Mouse (Mus musculus) intestine, embryonic 15.5 days (tissue): ENCODE data around the gene Ralgps1. TPM values are rescaled to one million over a fixed set of nuclear protein-coding genes. Genes with fewer than 3 reads are reported as not detected.

Source experiments
- ATAC-seq: fragments of 200-750 bp; cut with Nextera tagmentation; 2 replicates; pipeline ENCODE4 v1.8.0; 2017; ENCODE audit warnings: moderate TSS enrichment, moderate library complexity
- H3K27ac ChIP-seq: fragments of 300-500 bp; sonication (generic); 2 replicates; pipeline ENCODE4 v1.5.1; 2015; ENCODE audit warnings: mild to moderate bottlenecking, inconsistent platforms
- H3K27me3 ChIP-seq: fragments of 300-500 bp; sonication (generic); replicated peaks from 2 replicates; pipeline ENCODE4 v1.6.1; 2015; ENCODE audit warnings: inconsistent platforms
- H3K36me3 ChIP-seq: fragments of 300-500 bp; sonication (generic); 2 replicates; pipeline ENCODE4 v1.6.1; 2015; ENCODE audit warnings: inconsistent platforms
- H3K4me1 ChIP-seq: fragments of 300-500 bp; sonication (generic); replicated peaks from 2 replicates; pipeline ENCODE4 v1.6.1; 2015; ENCODE audit warnings: inconsistent platforms
- H3K4me2 ChIP-seq: fragments of 300-500 bp; sonication (generic); replicated peaks from 2 replicates; pipeline ENCODE4 v1.6.1; 2015; ENCODE audit warnings: mild to moderate bottlenecking, inconsistent platforms
- H3K4me3 ChIP-seq: fragments of 300-500 bp; sonication (generic); replicated peaks from 2 replicates; pipeline ENCODE4 v1.5.1; 2015; ENCODE audit warnings: inconsistent platforms
- H3K9ac ChIP-seq: fragments of 300-500 bp; sonication (generic); 2 replicates; pipeline ENCODE4 v1.6.1; 2015; ENCODE audit warnings: inconsistent platforms
- H3K9me3 ChIP-seq: fragments of 300-500 bp; sonication (generic); 2 replicates; pipeline ENCODE4 v1.6.1; 2016; ENCODE audit warnings: inconsistent platforms
- WGBS: fragments of 180-500 bp; shearing (Covaris S2); methylation state at CpG from one replicate; pipeline ENCODE4 v1.1.7; 2015; 5-methylcytosine and 5-hydroxymethylcytosine counted together
- polyA plus RNA-seq: library from polyadenylated mRNA; unstranded; fragments of >200 nt; fragmentation: Nextera tagmentation; extraction: Ambion mirVana; gene quantifications from 2 replicates; pipeline ENCODE4 v1.2.1, GENCODE M21; 2015

Ralgps1 gene
- 5.5 and 6.7 TPM in 2 replicates for polyA plus RNA-seq

DNA sequence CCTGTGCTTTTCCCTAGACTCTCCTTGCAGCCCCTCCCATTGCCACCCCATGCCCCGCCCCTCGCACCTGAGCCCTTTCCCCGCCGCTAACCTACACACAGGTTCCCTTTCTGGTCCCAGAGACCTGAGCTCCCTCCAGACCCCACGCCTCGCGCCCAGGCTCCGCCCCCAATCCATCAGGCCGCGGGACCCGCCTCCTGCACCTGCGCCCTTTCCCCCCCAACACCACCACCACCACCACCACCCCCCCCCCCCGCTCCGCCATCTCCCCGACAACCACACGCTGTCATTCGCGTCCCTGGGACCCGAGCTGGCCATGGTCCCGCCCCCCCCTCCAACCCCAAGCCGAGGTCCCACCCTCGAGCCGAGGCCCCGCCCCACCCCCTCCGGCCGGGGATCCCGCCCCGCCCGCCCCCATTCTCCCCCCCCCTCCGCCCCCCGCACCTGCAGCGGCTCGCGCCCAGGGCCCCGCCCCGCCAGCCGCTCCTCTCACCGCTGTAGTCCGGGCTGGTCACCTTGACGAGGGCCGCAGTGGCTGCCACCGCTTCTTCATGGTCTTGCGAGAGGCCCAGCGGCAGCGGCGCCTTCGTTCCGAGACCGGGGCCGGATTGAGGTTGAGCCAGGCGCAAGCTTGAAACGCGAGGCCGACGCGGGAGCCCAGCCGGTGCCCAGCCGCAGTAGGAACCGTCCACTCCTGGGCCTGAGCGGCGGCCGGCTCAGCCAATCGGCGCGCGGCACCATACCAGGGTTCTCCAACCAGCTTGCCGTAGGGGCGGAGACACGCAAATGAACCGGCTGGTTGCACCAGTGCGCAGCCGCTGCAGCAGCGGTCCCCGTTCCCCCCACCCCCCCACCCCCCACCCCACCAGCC, at the start of gene Ralgps1:
Gene Ralgps1, minus strand, starts transcription at position 710 of the 871 bp plus-strand sequence.
- ATAC-seq = peak; percentile 97
- under 1% methylated on average over 49 of the region's 74 CpGs for WGBS
- no peaks in the 10 kb centered on the region for H3K36me3 ChIP-seq
- H3K4me2 ChIP-seq = peak within 1 kb of the TSS; percentile 73
- H3K4me3 ChIP-seq = peak within 1 kb of the TSS; percentile 74
- H3K9ac ChIP-seq = peak within 1 kb of the TSS; percentile 69
- no peaks in the 10 kb centered on the region for H3K27me3 ChIP-seq
- peak within 1 kb of the TSS; percentile 96 for H3K27ac ChIP-seq
- H3K9me3 ChIP-seq = no peaks in the 10 kb centered on the region
- H3K4me1 ChIP-seq = peaks cover 13% of the 10 kb centered on the region

GRCm38 (mm10) chr2:33417454-33417853, 46.2 kb upstream of the Ralgps1 start:
- H3K4me2 ChIP-seq = no peak overlapping the region
- ATAC-seq = no peak
- 64% methylated on average over 4 of the region's 4 CpGs for WGBS
- no peak overlapping the region for H3K27ac ChIP-seq
- no peaks in the 10 kb centered on the region for H3K27me3 ChIP-seq
- no peak overlapping the region for H3K4me3 ChIP-seq
- H3K36me3 ChIP-seq = no peaks in the 10 kb centered on the region
- no peak overlapping the region for H3K9ac ChIP-seq
- no peaks in the 10 kb centered on the region for H3K9me3 ChIP-seq
- 0 out of 2 replicates have a peak, but pooled peaks cover 3% of the 10 kb centered on the region for H3K4me1 ChIP-seq

DNA sequence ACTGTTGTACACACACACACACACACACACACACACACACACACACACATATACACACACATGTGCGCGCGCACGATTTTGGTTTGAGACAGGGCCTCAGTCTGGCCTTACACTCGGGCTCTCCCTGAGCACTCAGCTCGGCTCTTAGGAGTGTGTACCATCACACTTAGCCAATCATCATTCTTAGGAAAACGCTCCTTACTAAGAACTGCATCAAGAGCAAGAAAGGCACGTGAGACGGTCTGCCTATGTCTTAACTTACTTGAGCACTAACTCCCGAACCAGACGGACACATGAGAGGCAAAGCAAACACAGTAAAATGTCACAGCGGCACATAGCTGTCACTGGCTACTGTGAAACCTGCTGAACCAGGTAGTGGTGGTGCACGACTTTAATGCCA, 42.7 kb upstream of the Ralgps1 start:
- H3K36me3 ChIP-seq = peaks cover 7% of the 10 kb centered on the region
- H3K4me1 ChIP-seq = 0 out of 2 replicates have a peak, but pooled peaks cover 3% of the 10 kb centered on the region
- H3K27me3 ChIP-seq = no peaks in the 10 kb centered on the region
- 83% methylated on average over 13 of the region's 13 CpGs for WGBS
- no peaks in the 10 kb centered on the region for H3K9me3 ChIP-seq
- no peak overlapping the region for H3K4me3 ChIP-seq
- no peak for ATAC-seq
- no peak overlapping the region for H3K27ac ChIP-seq
- no peak overlapping the region for H3K9ac ChIP-seq
- no peak overlapping the region for H3K4me2 ChIP-seq

GRCm38 (mm10) chr2:33412111-33412510, 40.8 kb upstream of the Ralgps1 start:
- 78% methylated on average over 14 of the region's 14 CpGs for WGBS
- Histone ChIP-seq H3K4me3 (no peak overlapping the region), H3K36me3 (peaks cover 7% of the 10 kb centered on the region), H3K4me2 (no peak overlapping the region), H3K4me1 (no peaks in the 10 kb centered on the region), H3K9me3 (no peaks in the 10 kb centered on the region), H3K27ac (no peak overlapping the region), H3K9ac (no peak overlapping the region), H3K27me3 (no peaks in the 10 kb centered on the region)
- ATAC-seq = no peak

- Histone ChIP-seq H3K36me3 (no peaks in the 10 kb centered on the region), H3K4me2 (no peak overlapping the region), H3K27me3 (no peaks in the 10 kb centered on the region), H3K27ac (peak overlapping the region; percentile 48; the same call in 1 of the 2 replicates), H3K9me3 (no peaks in the 10 kb centered on the region), H3K4me3 (no peak overlapping the region), H3K9ac (no peak overlapping the region), H3K4me1 (0 out of 2 replicates have a peak, but pooled peaks cover 6% of the 10 kb centered on the region)
- WGBS = 59% methylated on average over 4 of the region's 4 CpGs
- ATAC-seq = peak; percentile 77
Observed at GRCm38 (mm10) chr2:33403511-33404003, 32.3 kb upstream of the Ralgps1 start.

GRCm38 (mm10) chr2:33402638-33403037, 31.4 kb upstream of the Ralgps1 start:
- Histone ChIP-seq H3K27ac (no peak overlapping the region), H3K36me3 (no peaks in the 10 kb centered on the region), H3K27me3 (no peaks in the 10 kb centered on the region), H3K4me2 (no peak overlapping the region), H3K9me3 (no peaks in the 10 kb centered on the region), H3K4me1 (0 out of 2 replicates have a peak, but pooled peaks cover 6% of the 10 kb centered on the region), H3K4me3 (no peak overlapping the region), H3K9ac (no peak overlapping the region)
- 67% methylated on average over 5 of the region's 5 CpGs for WGBS
- no peak for ATAC-seq

GRCm38 (mm10) chr2:33402236-33402635, 30.9 kb upstream of the Ralgps1 start:
- Histone ChIP-seq H3K9ac (no peak overlapping the region), H3K4me3 (no peak overlapping the region), H3K36me3 (no peaks in the 10 kb centered on the region), H3K4me1 (0 out of 2 replicates have a peak, but pooled peaks cover 6% of the 10 kb centered on the region), H3K27me3 (no peaks in the 10 kb centered on the region), H3K27ac (no peak overlapping the region), H3K9me3 (no peaks in the 10 kb centered on the region), H3K4me2 (no peak overlapping the region)
- ATAC-seq = 0 out of 2 replicates have a peak, but pooled peaks have one; percentile 21
- WGBS = 38% methylated on average over 7 of the region's 7 CpGs

GRCm38 (mm10) chr2:33401217-33401616, 29.9 kb upstream of the Ralgps1 start:
- no peaks in the 10 kb centered on the region for H3K27me3 ChIP-seq
- no peak overlapping the region for H3K9ac ChIP-seq
- H3K27ac ChIP-seq = no peak overlapping the region
- 0 out of 2 replicates have a peak, but pooled peaks cover 6% of the 10 kb centered on the region for H3K4me1 ChIP-seq
- H3K9me3 ChIP-seq = no peaks in the 10 kb centered on the region
- H3K36me3 ChIP-seq = no peaks in the 10 kb centered on the region
- no peak overlapping the region for H3K4me3 ChIP-seq
- H3K4me2 ChIP-seq = no peak overlapping the region
- WGBS = 35% methylated on average over 3 of the region's 3 CpGs
- no peak for ATAC-seq

DNA sequence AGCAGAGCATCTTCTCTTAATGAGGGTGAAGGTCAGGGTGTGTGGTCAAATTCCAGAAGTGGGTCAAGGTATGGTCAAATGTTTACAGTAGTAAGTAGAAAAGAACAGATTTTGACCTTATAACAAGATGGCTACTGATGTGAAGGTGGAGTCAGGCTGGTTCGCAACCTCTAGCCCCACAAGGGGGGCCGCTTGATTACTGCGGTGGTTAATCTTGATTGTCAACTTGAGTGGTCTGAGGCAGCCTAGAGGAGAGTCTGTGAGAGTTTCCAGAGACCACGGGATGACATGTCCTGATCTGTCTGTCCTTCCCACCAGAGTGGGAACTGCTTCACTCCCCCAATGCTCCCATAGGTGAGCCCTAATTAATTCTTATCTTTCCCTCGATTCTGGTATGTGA, 29.3 kb upstream of the Ralgps1 start:
- Histone ChIP-seq H3K4me2 (no peak overlapping the region), H3K4me1 (0 out of 2 replicates have a peak, but pooled peaks cover 6% of the 10 kb centered on the region), H3K27ac (no peak overlapping the region), H3K4me3 (no peak overlapping the region), H3K9me3 (no peaks in the 10 kb centered on the region), H3K9ac (no peak overlapping the region), H3K36me3 (no peaks in the 10 kb centered on the region), H3K27me3 (no peaks in the 10 kb centered on the region)
- WGBS = 71% methylated on average over 5 of the region's 5 CpGs
- no peak for ATAC-seq

DNA sequence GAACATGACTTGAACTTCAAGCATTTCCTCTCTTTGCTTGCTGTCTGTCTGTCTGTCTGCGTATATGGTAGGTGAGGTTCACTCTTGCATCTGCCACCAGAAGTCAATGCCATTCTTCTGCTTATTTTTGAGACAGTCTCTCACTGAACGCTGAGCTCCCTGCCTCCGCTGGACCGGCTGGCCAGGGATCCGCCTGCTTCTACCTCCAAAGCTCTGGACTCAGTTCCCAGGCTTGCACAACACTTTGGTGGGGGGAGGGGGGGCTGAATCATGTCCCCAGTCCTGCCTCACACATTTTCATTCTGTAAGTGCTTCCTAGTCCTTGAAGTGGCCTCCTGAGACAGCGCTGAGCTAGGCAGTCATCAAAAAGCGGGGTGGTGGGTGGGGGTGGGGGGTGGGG, 27.8 kb upstream of the Ralgps1 start:
- no peaks in the 10 kb centered on the region for H3K9me3 ChIP-seq
- WGBS = 77% methylated on average over 7 of the region's 7 CpGs
- H3K4me2 ChIP-seq = no peak overlapping the region
- H3K4me1 ChIP-seq = 0 out of 2 replicates have a peak, but pooled peaks cover 6% of the 10 kb centered on the region
- no peak for ATAC-seq
- H3K27ac ChIP-seq = no peak overlapping the region
- H3K9ac ChIP-seq = no peak overlapping the region
- no peaks in the 10 kb centered on the region for H3K27me3 ChIP-seq
- H3K36me3 ChIP-seq = no peaks in the 10 kb centered on the region
- no peak overlapping the region for H3K4me3 ChIP-seq

GRCm38 (mm10) chr2:33397036-33397435, 25.8 kb upstream of the Ralgps1 start:
- ATAC-seq = no peak
- no peaks in the 10 kb centered on the region for H3K4me1 ChIP-seq

GRCm38 (mm10) chr2:33395053-33395452, 23.8 kb upstream of the Ralgps1 start:
- no peaks in the 10 kb centered on the region for H3K4me1 ChIP-seq
- H3K9ac ChIP-seq = no peak overlapping the region
- H3K9me3 ChIP-seq = no peaks in the 10 kb centered on the region
- WGBS = 81% methylated on average over 2 of the region's 2 CpGs
- H3K4me2 ChIP-seq = no peak overlapping the region
- ATAC-seq = no peak
- no peak overlapping the region for H3K27ac ChIP-seq
- H3K27me3 ChIP-seq = no peaks in the 10 kb centered on the region
- no peaks in the 10 kb centered on the region for H3K36me3 ChIP-seq
- H3K4me3 ChIP-seq = no peak overlapping the region

More at GRCm38 (mm10) chr2:33397036-33397435, 25.8 kb upstream of the Ralgps1 start:
- H3K4me3 ChIP-seq = no peak overlapping the region
- no peak overlapping the region for H3K27ac ChIP-seq
- H3K9me3 ChIP-seq = no peaks in the 10 kb centered on the region
- 74% methylated on average over 4 of the region's 4 CpGs for WGBS
- no peaks in the 10 kb centered on the region for H3K36me3 ChIP-seq
- H3K9ac ChIP-seq = no peak overlapping the region
- no peak overlapping the region for H3K4me2 ChIP-seq
- no peaks in the 10 kb centered on the region for H3K27me3 ChIP-seq
